In the genomic region with DNA sequence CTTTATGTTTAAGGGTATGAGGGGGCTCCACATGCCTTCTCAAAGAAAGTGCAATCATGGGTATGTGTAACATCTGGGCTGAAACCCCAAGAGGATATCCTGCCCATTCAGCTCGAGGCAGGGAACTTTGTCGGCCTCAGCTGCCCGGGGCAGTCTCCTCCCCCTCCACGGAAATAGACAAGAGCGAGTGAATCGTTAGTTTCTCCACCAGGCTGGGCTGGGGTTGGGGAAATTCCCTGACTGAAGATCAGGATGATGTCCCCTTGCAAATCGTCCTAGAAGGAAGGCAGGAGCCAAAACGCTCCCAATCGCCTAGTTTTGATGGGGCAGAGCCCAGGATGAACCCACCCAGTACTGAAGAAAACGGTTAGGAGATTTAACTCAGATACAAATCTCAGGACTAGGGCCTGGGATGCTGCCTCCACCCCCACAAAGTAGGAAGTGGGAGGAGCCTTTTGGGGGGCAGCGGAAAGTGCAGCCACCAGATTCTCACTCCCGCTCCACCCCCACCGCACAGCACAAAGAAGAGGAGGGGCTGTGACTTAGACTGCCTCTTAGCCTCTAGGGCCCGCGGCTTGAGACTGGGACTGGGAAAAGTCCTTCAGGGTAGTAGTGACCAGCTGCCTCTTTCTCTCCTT, we compare ENCODE assay signal across 8 mouse cellular contexts. TPM values are rescaled to one million over a fixed set of nuclear protein-coding genes. Genes with fewer than 3 reads are reported as not detected.
DNase-seq lines count a peak whose midpoint lies in the region; TF ChIP-seq lines count a peak whose summit lies in the region.

No protein-coding gene starts in this region.

- H3K27ac ChIP-seq in heart, embryonic 10.5 days: peak overlapping the region; percentile 90
- peak overlapping the region; percentile 81 for H3K27ac ChIP-seq in small intestine, adult 2 months (ENCODE audit: insufficient read depth, low read depth, low read length)

- 0% methylated on average over 15 of the region's 15 CpGs for WGBS in heart, embryonic 10.5 days
- 13% methylated on average over 15 of the region's 15 CpGs for WGBS in small intestine, adult 2 months

- no peaks in the 10 kb centered on the region for H3K36me3 ChIP-seq in heart, embryonic 10.5 days
- no peaks in the 10 kb centered on the region for H3K36me3 ChIP-seq in small intestine, adult 2 months (ENCODE audit: control insufficient read depth, insufficient read depth, low read length)

- no peaks in the 10 kb centered on the region for H3K27me3 ChIP-seq in heart, embryonic 10.5 days (ENCODE audit: insufficient read depth, poor library complexity, severe bottlenecking)
- H3K27me3 ChIP-seq in small intestine, adult 2 months (ENCODE audit: control insufficient read depth, insufficient read depth, low read length): no peaks in the 10 kb centered on the region

- H3K4me1 ChIP-seq in heart, embryonic 10.5 days: peaks cover 71% of the 10 kb centered on the region
- H3K4me1 ChIP-seq in small intestine, adult 2 months (ENCODE audit: control insufficient read depth, insufficient read depth, insufficient read length, low read length): peaks cover 18% of the 10 kb centered on the region

- peak; percentile 77 for DNase-seq in urinary bladder, postnatal 14 days (ENCODE audit: low spot score)
- DNase-seq in urinary bladder, adult 2 months (ENCODE audit: low spot score): no peak
- DNase-seq in embryo, embryonic 11.5 days (ENCODE audit: low read depth, low spot score): peak; percentile 68
- DNase-seq in heart, embryonic 10.5 days (ENCODE audit: low spot score): peak; percentile 90
- DNase-seq in kidney, adult 9 months: peak; percentile 83
- peak; percentile 85 for DNase-seq in lung, postnatal 14 days
- no peak for DNase-seq in right cerebral cortex, adult 18-20 months

- TF ChIP-seq POLR2A in small intestine, adult 2 months (IDR thresholded peaks at IDR 0.05; ENCODE audit: low read depth, low read length): no peak

- peak overlapping the region; percentile 44 for H3K4me3 ChIP-seq in heart, embryonic 10.5 days
- H3K4me3 ChIP-seq in small intestine, adult 2 months (ENCODE audit: low read depth, low read length): peak overlapping the region; percentile 26

- TF ChIP-seq CTCF in small intestine, adult 2 months (IDR thresholded peaks at IDR 0.05; ENCODE audit: extremely low read depth, insufficient read length, insufficient replicate concordance, low read depth, low read length): no peak

- H3K9me3 ChIP-seq in heart, embryonic 10.5 days: no peaks in the 10 kb centered on the region

RNA-seq across cellular contexts. Expression of a gene that starts 2.5 kb away (rescaled TPM):
- polyA plus RNA-seq in urinary bladder, adult 2 months (2012; rRNA removed): 85.7 and 101 TPM in 2 replicates
- polyA plus RNA-seq in heart, embryonic 10.5 days (2016; fragmentation: Nextera tagmentation; extraction: Ambion mirVana): 74.9 and 86.4 TPM in 2 replicates
- 12.6 and 21.4 TPM in 2 replicates for polyA plus RNA-seq in small intestine, adult 2 months (2012; rRNA removed)

RNA-seq across cellular contexts. Expression of a gene that starts 3.5 kb away (rescaled TPM):
- 103 and 127 TPM in 2 replicates for polyA plus RNA-seq in urinary bladder, adult 2 months (2012; rRNA removed)
- 49.1 and 74.8 TPM in 2 replicates for polyA plus RNA-seq in heart, embryonic 10.5 days (2016; fragmentation: Nextera tagmentation; extraction: Ambion mirVana)
- 40.2 and 47.3 TPM in 2 replicates for polyA plus RNA-seq in small intestine, adult 2 months (2012; rRNA removed)

RNA-seq across cellular contexts. Expression of a gene that starts 27.0 kb away (rescaled TPM):
- 17.6 and 22.6 TPM in 2 replicates for polyA plus RNA-seq in urinary bladder, adult 2 months (2012; rRNA removed)
- 3.3 and 3.7 TPM in 2 replicates for polyA plus RNA-seq in heart, embryonic 10.5 days (2016; fragmentation: Nextera tagmentation; extraction: Ambion mirVana)
- 0.55 and 0.77 TPM in 2 replicates for polyA plus RNA-seq in small intestine, adult 2 months (2012; rRNA removed)

RNA-seq across cellular contexts. Expression of a gene that starts 57.1 kb away (rescaled TPM):
- 111 and 130 TPM in 2 replicates for polyA plus RNA-seq in urinary bladder, adult 2 months (2012; rRNA removed)
- 194 and 200 TPM in 2 replicates for polyA plus RNA-seq in heart, embryonic 10.5 days (2016; fragmentation: Nextera tagmentation; extraction: Ambion mirVana)
- polyA plus RNA-seq in small intestine, adult 2 months (2012; rRNA removed): 10.0 and 22.1 TPM in 2 replicates

Comparison
In these comparisons a context has a peak if more than half of its experiments do, and no peak if none do; other contexts are left out.
1. DNase-seq: peak in urinary bladder, postnatal 14 days (single experiment), embryo, embryonic 11.5 days (single experiment), heart, embryonic 10.5 days (single experiment), kidney, adult 9 months (single experiment) and lung, postnatal 14 days (single experiment); none in urinary bladder, adult 2 months (single experiment) and right cerebral cortex, adult 18-20 months (single experiment).